ENCODE assay signal across 22 mouse cellular contexts in the genomic region with DNA sequence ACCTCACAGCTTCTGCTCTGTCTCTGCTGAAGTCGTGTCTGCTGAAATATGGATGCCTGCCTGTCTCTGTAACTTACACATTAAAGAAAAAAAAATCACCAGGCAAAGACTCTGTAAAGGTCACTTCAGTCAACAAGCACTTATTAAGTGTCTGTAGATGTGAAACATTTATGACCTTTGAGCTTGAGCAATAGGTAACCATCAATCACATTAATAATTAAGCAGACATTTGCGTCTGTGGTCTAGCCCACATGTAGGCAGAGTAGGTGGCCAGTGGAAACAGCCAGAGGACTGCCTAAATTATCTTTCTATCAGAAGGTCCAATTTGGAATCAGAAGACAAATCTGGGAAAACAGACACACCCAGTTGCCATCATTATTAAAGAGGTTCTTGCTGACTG. TPM values are rescaled to one million over a fixed set of nuclear protein-coding genes. Genes with fewer than 3 reads are reported as not detected.
"Had no signal": no experiment of that assay in that cellular context is flagged by ENCODE, and none has a peak within 500 bp of the region (broad histone marks: within the 10 kb centered on the region; RNA-seq: fewer than 3 reads in every experiment).

No protein-coding gene starts in this region.

- ATAC-seq: hindbrain, postnatal 0 days; inflammation-experienced regulatory T-cells, adult 6 months; midbrain, embryonic 13.5 days; midbrain, embryonic 16.5 days had no signal

- H3K9ac ChIP-seq: kidney, embryonic 15.5 days; limb, embryonic 13.5 days; liver, embryonic 13.5 days; lung, embryonic 15.5 days; midbrain, embryonic 13.5 days; neural tube, embryonic 13.5 days had no signal

- H3K4me1 ChIP-seq: kidney, embryonic 15.5 days; limb, embryonic 10.5 days; liver, embryonic 13.5 days; lung, embryonic 15.5 days; megakaryocyte, embryonic 14.5 days; midbrain, embryonic 10.5 days; midbrain, embryonic 13.5 days; neural tube, embryonic 13.5 days had no signal

- H3K4me3 ChIP-seq: kidney, embryonic 15.5 days; limb, embryonic 10.5 days; limb, embryonic 13.5 days; liver, embryonic 13.5 days; lung, embryonic 15.5 days; megakaryocyte, embryonic 14.5 days; midbrain, embryonic 10.5 days; midbrain, embryonic 13.5 days; myocyte; neural tube, embryonic 13.5 days had no signal

- H3K27ac ChIP-seq: hindbrain, postnatal 0 days; kidney, embryonic 15.5 days; limb, embryonic 10.5 days; limb, embryonic 13.5 days; liver, embryonic 13.5 days; lung, embryonic 15.5 days; midbrain, embryonic 10.5 days; midbrain, embryonic 13.5 days; neural tube, embryonic 13.5 days had no signal

- DNase-seq: kidney, adult 18-20 months; layer of hippocampus, adult 9-11 months; liver, embryonic 13.5 days; lung, adult 18-20 months; lung, postnatal 10 days; lung, postnatal 36 days; right cerebral cortex, postnatal 25 days; thymus, adult 18-20 months; thymus, postnatal 14 days; thymus, postnatal 4 days had no signal

- H3K27me3 ChIP-seq: kidney, embryonic 15.5 days; limb, embryonic 13.5 days; liver, embryonic 13.5 days; lung, embryonic 15.5 days; megakaryocyte, embryonic 14.5 days; midbrain, embryonic 13.5 days; neural tube, embryonic 13.5 days had no signal

- H3K36me3 ChIP-seq: kidney, embryonic 15.5 days; limb, embryonic 10.5 days; limb, embryonic 13.5 days; liver, embryonic 13.5 days; lung, embryonic 15.5 days; midbrain, embryonic 10.5 days; midbrain, embryonic 13.5 days; neural tube, embryonic 13.5 days had no signal

- H3K9me3 ChIP-seq: kidney, embryonic 15.5 days; limb, embryonic 10.5 days; limb, embryonic 13.5 days; liver, embryonic 13.5 days; lung, embryonic 15.5 days; midbrain, embryonic 10.5 days; midbrain, embryonic 13.5 days; neural tube, embryonic 13.5 days had no signal

- H3K4me2 ChIP-seq: kidney, embryonic 15.5 days; limb, embryonic 13.5 days; liver, embryonic 13.5 days; lung, embryonic 15.5 days; midbrain, embryonic 13.5 days; neural tube, embryonic 13.5 days had no signal

RNA-seq across cellular contexts. Expression of gene Dapl1, which starts 32.8 kb away (rescaled TPM):
- polyA plus RNA-seq: myocyte; neural tube, embryonic 13.5 days had no signal
